Mouse (Mus musculus): ENCODE results near the gene Gramd1b.
A peak's percentile ranks its signal among the peaks of the same experiment; 100 is the strongest.

Gramd1b gene

DNA sequence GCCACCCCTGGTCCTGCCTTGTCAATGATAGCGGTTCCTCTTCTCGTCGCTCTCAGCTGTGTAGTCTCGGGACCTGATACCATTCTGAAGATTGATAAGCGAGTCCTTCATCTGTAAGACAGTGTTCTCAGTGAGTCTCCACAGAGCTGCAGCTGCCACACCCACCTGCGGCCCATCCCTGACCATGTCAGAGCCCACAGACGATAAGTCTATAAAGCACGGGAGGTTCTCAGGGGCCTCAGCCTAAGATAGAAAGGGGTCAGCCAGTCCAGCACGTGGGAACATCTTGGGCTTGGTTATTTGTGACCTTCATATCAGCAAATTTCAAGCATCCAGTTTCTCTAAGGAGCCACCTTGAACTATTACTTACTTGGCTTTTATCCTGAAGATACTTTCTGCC lies 233.2 kb downstream of the Gramd1b start:
- DNase-seq: no peak

DNA sequence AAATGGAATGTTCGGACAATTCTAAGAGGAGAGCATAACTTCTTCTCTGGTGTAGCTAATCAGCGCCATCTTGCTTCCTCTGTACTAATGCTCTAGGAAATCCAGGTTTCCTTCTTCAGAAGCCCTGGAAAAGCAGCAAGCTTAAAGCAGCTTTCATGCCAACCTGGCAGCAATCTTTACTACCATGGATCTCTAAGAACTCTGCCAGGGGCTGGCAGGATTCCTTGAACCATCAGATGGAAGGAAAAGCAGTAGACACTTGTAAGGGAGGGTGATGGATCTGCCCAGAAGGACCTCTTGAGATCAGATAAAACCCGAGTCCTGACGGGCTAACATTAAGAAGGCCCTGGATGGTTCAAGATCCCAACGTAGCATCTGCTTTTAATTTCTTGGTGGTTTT lies 234.9 kb downstream of the Gramd1b start:
- DNase-seq: no peak

DNA sequence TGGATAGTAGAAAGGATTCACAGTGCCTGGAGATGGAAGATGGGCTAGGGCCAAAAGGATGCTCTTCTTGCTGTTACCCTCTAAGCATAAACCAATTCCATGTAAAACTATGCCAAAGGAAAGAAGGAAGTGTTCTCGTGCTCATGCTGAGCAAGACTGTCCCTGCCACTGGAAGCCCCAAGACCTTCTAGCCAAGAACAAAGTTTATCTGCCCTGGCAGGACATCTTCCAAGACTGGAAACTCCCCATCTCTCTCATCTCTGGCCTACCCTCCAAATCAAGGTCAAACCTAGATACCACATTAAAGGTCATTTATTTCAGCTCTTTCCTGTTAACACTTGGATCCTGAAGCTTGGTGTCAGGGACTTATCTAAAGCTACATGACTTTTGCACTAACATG lies 236.3 kb downstream of the Gramd1b start:
- no peak for DNase-seq

DNA sequence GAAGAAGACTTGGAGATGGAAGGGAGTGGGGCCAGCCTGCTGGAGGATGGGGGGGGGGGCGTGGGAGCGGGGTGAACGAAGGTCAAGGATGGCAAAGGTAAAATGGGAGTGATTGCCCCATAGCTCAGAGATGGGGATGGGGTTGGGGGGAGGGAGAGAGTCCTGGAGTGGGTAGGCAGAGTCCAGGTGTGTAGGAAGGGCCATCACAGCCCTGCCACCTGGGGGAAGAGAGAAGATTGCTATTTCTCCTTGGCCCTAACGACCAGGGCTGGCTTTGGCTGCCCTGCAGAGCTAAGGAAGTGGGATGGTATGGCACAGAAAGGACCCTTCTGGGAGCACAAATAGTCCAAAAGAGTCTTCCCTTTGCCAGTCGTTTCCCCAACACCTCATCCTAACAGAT lies 237.0 kb downstream of the Gramd1b start:
- no peak for DNase-seq

DNA sequence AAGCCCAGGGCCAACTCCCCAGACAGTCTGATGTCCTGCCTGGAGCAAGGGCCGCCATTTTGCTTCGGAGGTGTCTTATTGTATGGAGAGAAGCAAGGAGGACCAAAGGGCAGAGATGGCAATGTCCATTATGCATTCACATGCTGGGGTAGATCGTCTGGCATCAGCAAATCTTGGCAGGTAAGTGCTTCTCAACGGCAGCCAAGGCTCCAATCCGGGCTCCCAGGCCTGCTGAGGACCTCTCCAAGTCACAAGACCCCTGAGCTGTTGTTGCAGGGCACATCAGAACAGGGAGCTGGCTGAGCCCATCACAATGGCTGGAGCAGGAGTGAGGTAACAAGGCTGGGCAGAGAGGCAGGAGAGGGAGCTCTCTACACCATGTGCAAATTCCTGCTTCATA lies 237.4 kb downstream of the Gramd1b start:
- DNase-seq: no peak

DNA sequence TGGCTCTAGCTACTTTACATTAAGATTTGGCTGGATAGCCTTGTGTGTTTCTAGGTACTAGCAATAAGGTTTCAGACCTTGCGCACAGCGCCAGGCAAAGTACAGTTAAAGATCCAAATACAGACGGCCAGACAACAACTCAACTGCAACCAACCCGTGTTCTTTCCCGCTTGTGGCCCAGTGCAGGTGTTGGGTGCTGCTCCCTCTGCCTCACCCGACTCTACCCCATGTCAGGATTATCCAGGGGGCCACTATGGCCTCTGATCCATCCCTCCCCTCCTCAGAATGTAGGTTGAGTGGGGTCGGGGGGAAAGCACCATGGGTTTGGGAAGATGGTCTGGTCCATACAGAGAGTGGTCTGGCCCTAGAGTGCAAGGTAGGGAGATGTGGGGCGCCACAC lies 237.9 kb downstream of the Gramd1b start:
- no peak for DNase-seq

DNA sequence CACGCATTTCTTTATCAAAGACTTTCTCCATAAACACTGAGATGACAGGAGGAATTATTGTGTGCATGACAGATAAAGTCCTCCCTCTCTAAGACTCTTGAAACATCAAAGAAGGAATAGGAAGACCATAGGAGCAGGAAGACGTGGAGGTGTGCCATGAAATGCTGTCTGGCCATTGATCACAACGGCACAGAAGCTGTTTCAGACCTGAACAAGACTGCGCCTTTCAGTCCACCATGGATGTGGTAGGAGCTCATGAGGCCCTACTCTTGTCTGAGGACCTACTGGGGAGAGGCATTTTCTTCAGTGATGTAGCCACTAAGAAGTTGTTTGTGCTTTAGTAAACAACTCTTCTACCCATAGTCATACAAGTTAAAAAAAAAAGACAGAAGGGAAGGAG lies 238.7 kb downstream of the Gramd1b start:
- no peak for DNase-seq

DNA sequence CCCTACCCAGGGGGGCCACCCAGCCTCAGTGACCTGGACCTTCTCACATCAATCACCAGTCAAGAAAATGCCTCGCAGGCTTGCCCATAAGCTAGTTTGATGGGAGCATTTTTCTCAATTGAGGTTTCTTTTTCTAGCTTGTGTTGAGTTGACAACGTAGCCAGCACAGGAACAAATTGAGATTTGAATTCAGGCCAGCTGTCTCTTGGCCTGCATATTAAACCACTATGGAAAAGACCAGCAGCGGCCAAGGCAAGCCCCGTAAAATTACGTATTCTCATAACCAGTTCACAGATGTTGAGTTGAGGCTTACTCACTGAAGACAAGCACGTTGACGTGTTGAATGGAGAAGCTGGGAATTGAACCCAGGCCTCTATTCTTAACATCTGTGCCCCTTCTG lies 248.2 kb downstream of the Gramd1b start:
- DNase-seq: no peak

DNA sequence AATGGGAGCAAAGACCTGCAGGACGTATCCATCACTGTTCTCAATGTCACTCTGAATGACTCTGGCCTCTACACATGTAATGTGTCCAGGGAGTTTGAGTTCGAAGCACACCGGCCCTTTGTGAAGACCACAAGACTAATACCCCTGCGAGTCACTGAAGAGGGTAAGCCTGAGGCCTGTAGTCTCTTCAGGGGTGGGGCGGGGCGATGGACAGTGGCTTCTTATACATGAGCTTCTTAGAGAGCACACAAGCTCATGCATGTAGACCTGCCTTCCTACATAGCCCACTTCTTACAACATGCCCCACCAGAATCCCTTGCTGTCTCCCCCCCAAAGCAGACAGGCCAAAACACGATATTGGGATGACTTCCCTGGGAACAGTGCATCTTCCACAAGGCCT lies 251.7 kb downstream of the Gramd1b start:
- no peak for DNase-seq

DNA sequence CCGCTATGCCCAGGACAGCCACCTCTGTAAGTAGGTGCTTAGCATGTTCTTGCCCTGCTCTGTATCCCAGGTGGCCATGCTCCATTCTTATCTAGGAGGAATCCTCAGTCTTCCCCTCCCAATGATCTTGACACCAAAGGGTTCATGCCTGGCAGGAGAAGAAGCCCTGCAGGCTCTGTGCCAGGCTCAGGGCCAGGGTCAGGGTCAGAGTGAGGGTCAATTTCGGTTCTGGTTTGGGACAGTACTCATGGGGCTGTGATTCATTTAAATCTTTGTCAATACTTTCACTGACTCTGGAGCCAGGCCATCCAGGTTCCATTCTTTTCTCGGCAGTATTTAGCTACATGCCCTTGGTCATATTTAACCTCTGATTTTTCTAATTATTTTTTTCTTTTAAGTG lies 253.5 kb downstream of the Gramd1b start:
- DNase-seq: no peak

DNA sequence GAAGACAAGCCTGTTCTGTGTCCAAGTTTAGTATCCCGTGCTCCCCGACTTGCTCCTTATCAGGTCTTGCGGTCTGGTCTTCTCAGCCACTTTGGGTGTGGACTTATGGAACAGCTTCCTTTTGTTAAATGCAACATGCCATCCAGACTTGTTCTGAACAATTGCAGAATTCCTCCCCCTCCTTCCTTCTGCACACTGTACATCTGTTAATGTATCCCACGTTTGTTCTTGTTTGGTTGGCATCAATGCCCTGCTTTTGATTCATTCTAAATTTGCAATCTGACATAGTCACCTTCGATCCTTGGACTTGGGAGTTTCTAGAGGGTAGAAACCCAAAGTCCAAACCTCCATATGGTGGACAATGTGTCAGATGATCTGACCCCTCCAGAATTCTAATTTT lies 255.3 kb downstream of the Gramd1b start:
- DNase-seq: no peak

DNA sequence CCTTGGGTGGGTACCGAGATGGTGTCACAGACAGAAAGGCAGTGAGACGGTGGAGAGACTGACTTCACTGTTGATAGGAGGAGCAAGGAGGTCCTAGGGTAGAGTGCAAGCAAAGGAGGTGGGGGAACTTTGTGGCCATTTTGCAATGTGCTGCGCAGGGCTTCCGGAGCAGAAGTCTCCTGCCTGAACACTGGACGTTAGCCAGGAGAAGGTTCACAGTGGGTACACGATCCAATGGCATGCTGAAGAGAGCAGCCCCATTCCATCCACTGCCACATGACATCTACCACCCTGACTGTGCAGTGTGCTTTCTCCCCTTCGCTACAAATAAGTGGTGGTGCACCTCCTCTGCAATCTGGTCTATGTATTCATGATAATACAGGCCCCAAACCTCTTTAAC lies 258.4 kb downstream of the Gramd1b start:
- no peak for DNase-seq

DNA sequence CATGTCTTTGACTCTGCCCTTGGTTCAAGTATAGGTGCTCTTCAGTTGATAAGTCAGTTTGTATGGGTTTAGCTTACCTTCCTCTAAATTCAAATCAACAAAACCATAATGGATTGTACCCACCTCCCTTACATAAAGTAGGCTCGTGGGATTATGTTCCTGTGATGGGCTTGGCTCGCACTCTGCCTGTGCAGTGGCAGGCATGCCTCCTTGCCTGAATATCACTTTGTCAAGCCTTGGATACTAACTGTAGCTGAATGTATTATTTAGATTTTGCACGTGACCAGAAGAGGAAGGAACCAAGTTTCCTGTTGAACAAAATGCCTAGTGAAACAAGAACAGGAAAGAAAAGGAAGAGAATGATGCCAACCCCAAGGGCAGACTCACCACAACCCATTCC lies 260.1 kb downstream of the Gramd1b start:
- no peak for DNase-seq

DNA sequence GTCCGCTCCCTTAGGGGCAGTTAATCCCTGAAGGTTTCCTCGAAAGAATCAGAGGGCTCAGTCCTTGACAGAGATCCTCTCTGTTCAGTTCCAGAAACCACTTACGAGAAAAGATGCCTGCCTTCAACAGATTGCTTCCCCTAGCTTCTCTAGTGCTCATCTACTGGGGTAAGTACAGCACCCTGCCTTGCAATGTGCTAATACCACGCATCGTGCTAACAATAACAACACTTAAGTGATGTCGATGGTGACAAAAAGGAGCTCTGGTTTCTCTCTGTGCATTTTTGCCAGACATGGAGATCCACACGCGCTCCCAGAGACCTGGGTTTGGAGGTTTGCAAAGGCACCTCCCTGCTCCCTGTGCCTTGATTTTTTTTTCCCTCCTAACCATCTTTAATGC lies 261.3 kb downstream of the Gramd1b start:
- no peak for DNase-seq

DNA sequence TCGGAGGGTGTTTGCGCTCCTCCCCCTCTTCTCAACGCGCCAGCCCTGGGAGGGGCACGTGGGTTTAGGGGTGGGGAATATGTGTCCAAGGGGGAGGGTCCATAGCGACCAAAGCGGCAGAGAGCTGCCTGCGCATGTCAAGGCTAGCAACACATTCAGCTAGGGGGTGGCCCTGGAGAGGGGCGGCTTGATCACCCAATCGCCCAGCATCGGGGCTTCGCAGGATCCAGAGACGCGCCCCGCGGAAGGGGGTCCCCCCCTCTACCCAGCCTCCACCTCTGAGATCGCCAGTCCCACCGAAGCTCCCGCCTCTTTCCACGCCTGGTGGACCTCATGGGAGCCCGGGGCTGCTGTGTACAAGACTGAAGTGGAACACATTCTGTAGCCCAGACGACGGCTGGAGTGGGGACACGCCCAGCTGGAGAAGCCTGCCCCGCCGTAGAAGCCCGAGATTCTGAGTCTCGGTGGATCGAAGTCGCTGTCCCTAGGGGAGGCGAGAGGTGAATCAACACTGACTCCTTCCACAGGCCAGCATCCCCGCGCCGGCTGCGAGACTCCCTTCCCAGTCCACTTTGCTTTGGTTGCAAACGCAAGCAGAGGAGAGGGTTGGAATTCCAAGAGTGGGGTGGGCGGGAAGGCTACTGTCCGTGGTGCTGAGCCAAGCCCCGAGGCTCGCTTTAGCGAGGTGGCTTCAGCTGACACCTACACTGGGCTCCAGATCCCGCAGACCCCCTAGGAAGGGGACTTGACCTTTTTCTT lies 261.9 kb downstream of the Gramd1b start, which contains the start of gene Scn3b:
TSS of gene Scn3b (plus strand) at position 115 of the 759 bp plus-strand sequence.
- peak; percentile 9 for DNase-seq

DNA sequence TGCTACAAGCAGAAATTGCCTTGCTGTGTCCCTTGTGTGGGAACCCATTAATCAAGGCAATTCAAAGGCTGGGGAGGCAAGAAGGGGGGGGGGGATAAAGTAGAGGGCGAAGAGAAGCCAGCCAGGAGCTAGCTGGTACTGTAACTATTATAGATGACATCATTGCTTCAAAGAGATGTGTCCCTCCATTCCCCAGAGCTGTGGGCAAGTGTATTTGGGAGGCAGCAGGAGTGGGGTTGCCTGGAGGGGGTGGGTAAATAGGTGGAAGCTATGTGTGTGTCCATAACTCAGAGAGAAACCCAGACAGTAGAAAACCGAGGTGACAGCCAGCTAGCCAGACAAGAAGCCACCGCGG lies 262.5 kb downstream of the Gramd1b start:
- DNase-seq: no peak

DNA sequence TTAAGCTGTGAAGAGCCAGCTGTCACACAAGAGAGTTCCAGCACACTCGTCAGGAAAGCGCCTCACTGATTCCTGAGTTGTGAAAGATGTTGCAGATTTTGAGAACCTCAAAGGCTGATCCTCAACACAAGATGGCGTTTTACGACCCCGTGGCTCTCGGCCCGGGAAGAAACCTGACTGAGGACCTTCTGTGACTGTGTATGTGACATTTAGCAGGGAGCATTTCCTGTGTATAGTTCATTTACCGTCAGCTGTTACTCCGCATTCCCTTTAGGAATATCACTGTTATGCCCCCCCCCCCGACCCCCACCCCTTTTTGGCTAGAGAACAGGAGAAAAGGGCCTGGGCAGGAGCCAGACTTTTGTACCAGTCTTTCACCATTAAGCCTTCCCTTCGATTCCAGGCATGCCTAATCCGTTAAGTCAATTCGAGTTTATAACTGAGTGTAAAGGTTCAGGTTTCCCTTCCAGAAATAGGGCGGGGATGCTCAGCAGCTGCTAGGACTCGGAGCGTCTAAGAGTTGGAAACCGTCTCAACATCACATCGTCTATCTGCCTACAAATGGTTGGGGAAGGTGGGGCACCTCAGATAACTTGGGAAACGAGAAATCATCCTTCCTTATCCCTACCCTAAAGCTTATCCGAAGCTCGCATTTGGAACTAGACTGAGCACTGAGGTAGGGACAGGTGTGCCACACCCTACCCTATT lies 263.0 kb downstream of the Gramd1b start:
- no peak for DNase-seq

DNA sequence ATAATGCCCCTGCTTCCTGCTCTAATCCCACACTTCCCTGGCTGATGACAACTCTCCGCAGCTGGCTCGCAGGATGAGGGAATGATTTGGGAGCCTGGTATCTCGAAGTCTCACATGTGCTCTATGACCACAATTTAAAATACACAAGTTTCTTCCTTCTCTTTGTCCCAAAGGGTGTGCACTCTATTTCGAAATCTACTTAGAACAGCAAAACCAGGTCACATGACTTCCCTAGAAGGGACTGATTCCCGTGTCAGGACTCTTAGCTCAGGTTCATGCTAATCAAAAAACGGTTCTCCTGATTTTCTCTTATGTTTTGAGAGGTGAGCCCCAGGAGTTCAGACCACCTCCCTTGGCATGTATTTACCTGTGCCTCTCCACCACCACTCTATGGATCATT lies 267.3 kb downstream of the Gramd1b start:
- DNase-seq: no peak

DNA sequence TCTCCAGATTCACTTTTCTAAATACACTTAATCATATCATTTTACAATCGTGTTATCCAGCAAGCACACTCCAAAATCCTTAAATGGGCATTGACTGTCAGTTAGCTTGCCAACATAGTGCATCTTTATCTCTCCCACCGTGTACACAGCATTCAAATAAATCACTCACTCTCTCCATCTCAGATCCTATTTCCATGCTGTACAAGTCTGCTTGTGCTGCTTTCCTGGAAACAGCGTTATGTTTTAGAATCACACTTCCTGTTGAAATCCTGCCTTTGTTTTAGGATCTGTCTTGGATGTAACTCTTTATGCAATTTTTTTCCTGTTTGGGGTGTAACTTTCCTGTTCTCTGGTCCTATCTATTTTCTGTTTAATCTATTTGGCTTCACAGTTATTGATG lies 278.7 kb downstream of the Gramd1b start:
- no peak for DNase-seq

DNA sequence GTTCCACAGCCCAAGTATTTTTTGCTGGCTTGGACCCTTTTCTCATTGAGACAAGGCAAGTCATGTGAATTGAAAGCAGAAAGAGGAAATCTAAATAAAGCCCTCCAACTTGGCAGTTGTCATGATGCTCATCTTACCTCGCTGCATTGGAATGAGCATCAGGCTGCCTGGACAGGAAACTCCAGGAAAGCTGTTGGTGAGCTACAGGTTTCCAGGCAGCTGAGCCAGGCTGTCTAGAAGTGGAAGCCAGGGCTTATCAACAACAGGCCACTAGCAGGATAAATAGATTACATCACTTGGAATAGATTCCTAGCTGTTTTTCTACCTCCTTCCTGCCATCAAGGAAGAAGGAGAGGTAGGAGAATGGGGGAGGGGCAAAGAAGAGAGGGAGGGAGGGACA lies 282.1 kb downstream of the Gramd1b start:
- DNase-seq: no peak

DNA sequence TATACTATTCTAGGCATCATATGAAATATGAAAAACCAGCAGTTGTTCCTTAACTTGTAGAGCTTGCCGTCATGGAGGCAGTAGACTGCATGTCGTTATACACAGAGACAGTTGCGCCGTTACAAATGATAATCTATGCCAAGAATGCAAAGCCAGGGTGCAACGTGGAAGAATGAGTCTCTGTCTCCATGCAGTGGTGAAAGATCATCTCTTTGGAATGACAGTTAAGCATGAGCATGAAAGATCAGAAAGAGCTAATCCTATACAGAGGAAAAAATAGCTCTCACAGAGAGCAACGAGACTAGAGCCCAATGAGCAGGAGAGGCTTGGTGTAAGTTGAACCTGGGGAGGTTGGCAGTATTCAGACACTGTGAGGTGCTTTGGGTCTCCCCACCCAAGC lies 284.5 kb downstream of the Gramd1b start:
- no peak for DNase-seq

DNA sequence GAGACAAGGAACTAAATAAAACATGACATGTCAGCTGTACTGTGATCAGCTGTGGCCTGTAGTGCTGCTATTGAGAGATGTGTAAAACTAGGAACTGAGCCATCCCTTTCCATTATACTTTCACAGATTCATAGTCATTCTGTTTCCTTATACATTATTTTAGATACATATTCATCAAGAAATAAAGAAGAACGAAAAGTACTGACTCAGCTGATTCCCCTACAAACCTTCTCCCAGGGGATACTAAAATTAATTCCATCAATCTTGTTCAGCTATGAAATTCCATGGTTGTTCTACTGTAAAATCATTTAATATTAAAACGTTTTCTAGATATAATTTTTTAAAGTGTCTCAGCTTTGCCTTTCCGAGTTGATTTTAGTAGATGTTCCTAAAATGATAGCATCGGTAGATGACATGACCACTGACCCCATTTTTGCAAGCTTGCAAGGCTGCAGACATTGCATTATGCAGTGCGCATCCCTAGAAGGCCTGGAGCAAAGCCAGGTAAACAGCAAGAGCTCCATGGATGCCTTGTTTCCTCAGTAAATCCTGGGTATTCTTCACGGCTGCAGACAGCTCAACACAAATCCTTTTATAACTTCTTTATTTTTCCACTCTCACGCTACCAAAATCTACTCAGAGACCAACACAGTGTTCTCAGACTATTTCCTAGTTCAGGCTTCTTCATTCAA lies 285.1 kb downstream of the Gramd1b start:
- no peak for DNase-seq

DNA sequence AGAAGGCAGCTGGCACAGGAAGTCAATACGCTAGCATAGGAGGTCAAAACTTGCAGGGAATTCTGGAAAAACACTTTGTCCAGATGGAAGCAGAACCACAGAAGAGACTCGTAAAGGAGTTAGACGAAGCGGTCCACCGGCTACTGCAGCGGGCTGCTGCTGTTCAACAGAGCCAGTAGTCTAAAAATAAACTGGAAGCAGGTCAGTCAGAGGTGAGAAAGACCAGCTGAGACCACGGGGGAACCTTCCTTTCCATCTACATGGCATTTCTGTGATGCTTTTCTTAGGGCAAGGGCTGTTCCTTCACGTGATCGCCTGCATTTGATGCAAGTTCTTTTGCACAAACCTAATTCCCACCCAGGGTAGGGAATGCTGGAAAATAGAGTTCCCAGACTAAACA lies 285.7 kb downstream of the Gramd1b start:
- no peak for DNase-seq
